In the genomic region with DNA sequence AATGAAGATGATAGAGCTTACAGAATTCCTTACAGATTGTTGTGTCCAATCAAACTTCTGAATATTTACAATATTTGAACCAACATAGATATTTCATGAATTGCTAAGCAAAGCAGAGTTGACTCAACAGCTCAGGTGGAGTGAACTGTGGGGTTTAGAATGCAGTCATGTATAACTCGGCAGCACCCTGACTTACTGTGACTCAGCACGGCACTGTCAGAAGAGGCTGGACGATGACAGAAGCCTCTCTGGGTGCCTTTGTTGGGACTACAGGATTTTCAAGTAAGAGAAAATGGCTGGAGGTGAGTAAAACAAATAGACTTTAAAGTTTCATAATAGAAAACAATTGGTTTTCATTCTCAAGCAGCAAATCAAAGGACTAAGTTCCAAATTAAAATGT, we compare ENCODE assay signal across 15 mouse cellular contexts.
"Had no signal": no experiment of that assay in that cellular context is flagged by ENCODE, and none has a peak within 500 bp of the region (broad histone marks: within the 10 kb centered on the region; RNA-seq: fewer than 3 reads in every experiment).

No protein-coding gene starts in this region.

- H3K36me3 ChIP-seq: kidney, embryonic 15.5 days; liver, embryonic 13.5 days had no signal

- H3K27ac ChIP-seq: kidney, embryonic 15.5 days; left cerebral cortex, adult 2 months; liver, embryonic 13.5 days; stomach, postnatal 0 days had no signal

- DNase-seq: kidney, postnatal 10 days; layer of hippocampus, postnatal 36 days; liver, embryonic 13.5 days; lung, adult 2 months; lung, postnatal 14 days; lung, postnatal 4 days; midbrain, embryonic 14.5 days; right cerebral cortex, adult 18-20 months; right cerebral cortex, postnatal 14 days; right cerebral cortex, postnatal 4 days; thymus, postnatal 25 days had no signal

- H3K4me1 ChIP-seq: kidney, embryonic 15.5 days; liver, embryonic 13.5 days had no signal

- H3K4me3 ChIP-seq: kidney, embryonic 15.5 days; left cerebral cortex, adult 2 months; liver, embryonic 13.5 days had no signal

- H3K9ac ChIP-seq: kidney, embryonic 15.5 days; liver, embryonic 13.5 days had no signal

- H3K9me3 ChIP-seq: kidney, embryonic 15.5 days; liver, embryonic 13.5 days had no signal

- H3K4me2 ChIP-seq: kidney, embryonic 15.5 days; liver, embryonic 13.5 days; midbrain, embryonic 11.5 days had no signal

- H3K27me3 ChIP-seq: kidney, embryonic 15.5 days; liver, embryonic 13.5 days had no signal
